Mouse (Mus musculus): ENCODE data around the gene St6galnac3. TPM values are rescaled to one million over a fixed set of nuclear protein-coding genes. Genes with fewer than 3 reads are reported as not detected.

St6galnac3 gene
- polyA plus RNA-seq, 1 experiment = 16.7 TPM

DNA sequence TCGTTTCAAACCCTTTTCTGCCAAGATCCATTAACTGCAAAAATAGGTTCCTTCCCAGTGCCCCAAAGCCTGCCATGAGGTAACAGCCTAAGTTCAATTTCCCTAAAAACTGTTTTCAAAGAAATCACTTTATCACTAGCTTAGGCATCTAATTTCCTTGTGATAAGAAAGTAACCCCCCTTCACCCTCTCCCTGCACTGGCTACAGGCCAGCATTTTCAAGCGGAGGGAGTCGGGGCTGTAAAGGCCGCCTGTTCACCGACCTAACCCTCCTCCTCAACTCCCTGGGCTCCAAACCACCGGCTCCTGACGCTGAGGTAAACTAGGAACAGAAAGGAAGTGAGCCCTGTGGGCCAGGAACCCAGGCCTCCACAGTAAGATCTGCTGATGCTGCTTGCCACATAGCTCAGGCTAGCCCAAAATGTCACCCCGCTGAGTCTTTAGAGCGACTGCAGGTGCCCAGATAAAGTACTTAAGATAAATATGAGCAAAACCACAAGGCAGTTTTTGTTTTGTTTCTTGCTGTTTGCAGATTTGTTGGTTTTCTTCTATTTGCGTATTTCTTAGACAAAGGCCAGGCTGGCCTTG, 61.0 kb downstream of the St6galnac3 start:
- TF ChIP-seq CTCF (IDR thresholded peaks at IDR 0.05; ENCODE audit: extremely low read depth, insufficient read depth, low read length) (no peak), POLR2A (IDR thresholded peaks at IDR 0.05; ENCODE audit: extremely low read depth, insufficient read depth, low read length) (no peak)
- peaks cover 3% of the 10 kb centered on the region; the same call in 1 of the 2 replicates for H3K4me1 ChIP-seq (ENCODE audit: control insufficient read depth, insufficient read depth, low read length)
- H3K4me3 ChIP-seq (ENCODE audit: insufficient read depth, low read length) = no peak overlapping the region
- no peak overlapping the region for H3K27ac ChIP-seq (ENCODE audit: insufficient read depth, low read length)

DNA sequence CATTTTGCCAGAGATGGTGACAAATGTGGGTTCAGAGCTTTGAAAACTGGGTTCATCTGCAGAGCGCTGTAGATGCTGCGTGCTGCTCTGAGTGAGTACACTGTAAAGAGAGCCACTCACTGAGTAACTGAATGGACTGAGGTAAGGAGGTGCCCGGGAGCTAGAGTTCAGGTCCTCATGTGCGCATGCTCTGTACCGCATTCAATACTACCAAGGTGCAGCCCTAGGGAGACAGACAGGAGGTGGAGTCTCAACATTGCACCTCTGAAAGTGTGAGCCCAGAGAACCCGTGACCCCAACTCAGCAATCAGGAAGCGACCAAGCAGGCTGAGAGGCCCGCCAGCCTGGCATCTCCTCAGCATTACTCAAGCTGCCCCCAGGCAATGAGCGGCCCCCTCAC, 62.2 kb downstream of the St6galnac3 start:
- Histone ChIP-seq H3K27ac (ENCODE audit: insufficient read depth, low read length) (no peak overlapping the region), H3K4me3 (ENCODE audit: insufficient read depth, low read length) (no peak overlapping the region), H3K4me1 (ENCODE audit: control insufficient read depth, insufficient read depth, low read length) (peaks cover 3% of the 10 kb centered on the region; the same call in 1 of the 2 replicates)
- TF ChIP-seq CTCF (IDR thresholded peaks at IDR 0.05; ENCODE audit: extremely low read depth, insufficient read depth, low read length) (no peak), POLR2A (IDR thresholded peaks at IDR 0.05; ENCODE audit: extremely low read depth, insufficient read depth, low read length) (no peak)

DNA sequence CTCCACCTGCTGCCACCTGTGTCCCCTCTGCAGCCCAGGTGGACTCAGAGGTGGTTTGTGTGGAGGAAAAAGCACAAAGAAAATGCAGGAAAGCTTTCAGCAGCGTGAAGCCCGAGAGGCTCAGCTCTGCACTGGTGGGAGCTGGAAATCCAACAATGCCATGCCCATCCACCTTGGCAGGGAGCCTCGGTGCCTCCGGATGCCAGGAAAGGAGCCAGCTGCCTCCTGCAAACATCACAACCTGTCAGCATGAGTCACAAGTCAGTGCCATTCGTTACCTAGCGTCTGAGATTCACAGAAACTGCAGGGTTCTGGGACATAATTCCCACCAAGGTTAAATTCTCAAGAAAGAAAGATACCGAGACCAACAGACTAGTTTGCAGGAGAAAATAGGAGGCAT, 63.0 kb downstream of the St6galnac3 start:
- Histone ChIP-seq H3K4me3 (ENCODE audit: insufficient read depth, low read length) (no peak overlapping the region), H3K4me1 (ENCODE audit: control insufficient read depth, insufficient read depth, low read length) (peaks cover 5% of the 10 kb centered on the region; the same call in 1 of the 2 replicates), H3K27ac (ENCODE audit: insufficient read depth, low read length) (no peak overlapping the region)
- no peak for TF ChIP-seq CTCF (IDR thresholded peaks at IDR 0.05; ENCODE audit: extremely low read depth, insufficient read depth, low read length)
- TF ChIP-seq POLR2A (IDR thresholded peaks at IDR 0.05; ENCODE audit: extremely low read depth, insufficient read depth, low read length) = no peak

DNA sequence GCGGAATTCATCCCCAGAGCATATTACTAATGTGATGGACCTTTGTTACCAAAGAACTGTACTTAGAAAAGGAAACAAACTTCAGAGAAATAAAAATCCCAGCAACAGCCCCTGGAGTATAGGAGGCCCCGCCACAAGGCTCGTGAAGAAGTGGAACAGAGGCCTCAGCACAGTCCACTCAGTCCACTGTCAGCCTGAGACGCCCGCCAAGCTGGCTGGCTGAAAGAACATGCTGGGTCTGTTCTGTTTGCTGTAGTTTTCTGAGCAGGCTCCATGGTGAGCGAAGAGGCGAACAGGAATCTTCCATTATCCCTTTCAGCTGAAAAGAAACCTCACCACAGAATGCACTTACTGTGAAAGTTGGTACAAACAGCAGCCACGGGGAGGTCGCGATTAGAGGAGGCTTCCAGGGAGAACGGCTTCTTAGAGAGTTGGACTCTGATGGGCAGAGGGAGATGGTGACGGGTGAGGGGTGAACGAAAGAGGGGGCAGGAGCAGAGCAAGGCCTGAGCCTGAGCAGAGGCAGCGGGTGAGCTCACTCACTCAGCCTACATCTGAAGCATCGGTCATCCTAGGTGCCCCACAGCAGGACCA, 65.3 kb downstream of the St6galnac3 start:
- no peak for TF ChIP-seq POLR2A (IDR thresholded peaks at IDR 0.05; ENCODE audit: extremely low read depth, insufficient read depth, low read length)
- H3K4me1 ChIP-seq (ENCODE audit: control insufficient read depth, insufficient read depth, low read length) = peaks cover 5% of the 10 kb centered on the region; the same call in 1 of the 2 replicates
- 0 out of 2 replicates have a peak overlapping the region, but pooled peaks have one; percentile 2 for H3K27ac ChIP-seq (ENCODE audit: insufficient read depth, low read length)
- H3K4me3 ChIP-seq (ENCODE audit: insufficient read depth, low read length) = no peak overlapping the region

DNA sequence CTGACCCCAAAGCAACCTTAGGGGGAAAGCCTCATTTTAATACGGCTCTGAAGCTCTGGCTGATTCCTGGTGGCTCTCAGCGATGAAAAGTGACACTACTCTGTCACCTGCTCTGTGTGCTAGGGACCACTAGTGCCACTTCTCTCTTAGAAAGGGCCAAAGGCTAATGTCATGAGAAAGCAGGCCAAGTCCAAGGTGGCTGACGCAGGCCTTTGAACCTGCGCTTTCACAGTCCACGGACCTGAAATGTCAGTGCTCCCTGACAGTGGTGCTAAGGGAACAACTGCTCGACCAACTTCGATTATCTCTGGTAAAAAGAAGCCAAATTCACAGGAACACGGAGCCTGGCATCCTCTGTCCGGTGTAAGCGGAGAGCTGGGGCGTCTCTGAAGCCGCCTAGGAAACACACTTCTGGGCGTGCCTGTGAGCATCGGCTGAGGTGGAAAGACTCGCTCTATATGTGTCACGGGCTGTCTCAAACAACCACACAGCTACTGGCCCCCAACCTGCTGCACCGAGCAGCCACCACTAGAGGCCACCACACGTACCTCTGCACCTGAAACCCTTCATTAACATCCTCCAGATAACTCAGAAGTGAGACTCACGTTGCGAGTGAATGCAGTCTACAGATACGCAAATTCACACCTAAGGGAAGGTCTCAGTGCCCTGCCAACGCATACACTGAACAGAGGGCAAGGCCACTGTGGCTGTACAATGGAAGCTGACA, 66.8 kb downstream of the St6galnac3 start:
- H3K4me3 ChIP-seq (ENCODE audit: insufficient read depth, low read length) = no peak overlapping the region
- no peak overlapping the region for H3K27ac ChIP-seq (ENCODE audit: insufficient read depth, low read length)
- no peak for TF ChIP-seq POLR2A (IDR thresholded peaks at IDR 0.05; ENCODE audit: extremely low read depth, insufficient read depth, low read length)
- TF ChIP-seq CTCF (IDR thresholded peaks at IDR 0.05; ENCODE audit: extremely low read depth, insufficient read depth, low read length) = peak; percentile 82
- H3K4me1 ChIP-seq (ENCODE audit: control insufficient read depth, insufficient read depth, low read length) = peaks cover 4% of the 10 kb centered on the region; the same call in 1 of the 2 replicates

DNA sequence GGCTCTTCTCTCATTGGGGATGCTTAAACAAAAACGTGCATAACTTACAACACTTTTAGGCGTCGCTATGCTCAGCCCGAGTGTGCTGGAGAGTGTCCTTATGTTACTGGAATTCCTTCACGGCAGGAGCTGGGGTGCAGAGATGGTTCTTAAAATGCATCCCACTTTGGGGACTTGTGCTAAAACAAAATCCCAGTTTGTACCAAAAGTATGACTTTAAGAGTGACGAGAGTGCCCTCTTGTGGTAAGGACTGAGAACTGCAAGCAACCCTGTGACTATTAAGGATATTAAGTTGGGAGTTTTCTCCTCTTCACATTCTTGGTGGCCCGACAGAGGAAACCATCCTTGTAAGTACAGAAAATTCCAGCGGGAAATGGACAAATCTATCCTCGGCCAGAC, 69.9 kb downstream of the St6galnac3 start:
- Histone ChIP-seq H3K4me1 (ENCODE audit: control insufficient read depth, insufficient read depth, low read length) (0 out of 2 replicates have a peak, but pooled peaks cover 2% of the 10 kb centered on the region), H3K27ac (ENCODE audit: insufficient read depth, low read length) (no peak overlapping the region), H3K4me3 (ENCODE audit: insufficient read depth, low read length) (no peak overlapping the region)
- TF ChIP-seq CTCF (IDR thresholded peaks at IDR 0.05; ENCODE audit: extremely low read depth, insufficient read depth, low read length) (peak; percentile 72), POLR2A (IDR thresholded peaks at IDR 0.05; ENCODE audit: extremely low read depth, insufficient read depth, low read length) (no peak)

DNA sequence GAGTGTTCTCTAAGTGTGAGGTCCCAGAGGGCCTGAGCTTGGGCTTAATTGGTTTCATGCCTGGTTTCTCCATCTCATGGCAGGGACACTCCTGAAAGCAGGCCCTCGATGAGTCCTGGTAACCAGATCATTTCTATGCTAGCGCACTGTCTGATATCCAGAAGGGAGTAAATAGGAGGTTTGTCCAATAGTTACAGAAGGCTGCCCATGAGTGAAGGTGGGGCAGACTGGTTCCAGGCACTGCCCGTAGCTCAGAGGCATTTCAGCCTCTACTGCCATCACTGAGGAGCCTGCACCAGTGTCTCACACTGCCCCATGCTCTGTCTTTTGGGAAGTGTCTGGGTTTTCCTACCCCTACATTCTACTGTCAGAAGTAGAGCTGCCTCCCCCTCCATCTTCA, 72.1 kb downstream of the St6galnac3 start:
- Histone ChIP-seq H3K4me1 (ENCODE audit: control insufficient read depth, insufficient read depth, low read length) (0 out of 2 replicates have a peak, but pooled peaks cover 2% of the 10 kb centered on the region), H3K27ac (ENCODE audit: insufficient read depth, low read length) (no peak overlapping the region), H3K4me3 (ENCODE audit: insufficient read depth, low read length) (no peak overlapping the region)
- TF ChIP-seq POLR2A (IDR thresholded peaks at IDR 0.05; ENCODE audit: extremely low read depth, insufficient read depth, low read length) = no peak
- TF ChIP-seq CTCF (IDR thresholded peaks at IDR 0.05; ENCODE audit: extremely low read depth, insufficient read depth, low read length) = no peak

DNA sequence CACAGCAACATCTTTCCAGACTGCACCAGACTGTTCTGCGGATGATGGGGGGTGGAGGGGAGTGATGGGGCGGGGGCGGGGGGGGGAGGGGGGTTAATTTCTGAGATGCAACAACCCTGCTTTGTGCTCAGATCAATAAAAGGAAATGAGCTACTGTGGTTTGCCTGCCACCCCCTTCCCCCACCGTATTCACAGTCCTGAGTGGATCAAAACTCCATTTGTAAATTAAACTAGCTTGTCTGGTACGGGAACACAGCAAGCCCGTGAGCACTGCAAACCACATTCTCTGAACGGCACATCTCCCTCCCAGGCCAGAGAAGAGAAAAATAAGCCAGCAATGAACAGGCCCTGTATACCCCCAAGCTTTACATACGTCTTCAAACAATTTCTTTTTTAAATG, 76.3 kb downstream of the St6galnac3 start:
- Histone ChIP-seq H3K4me1 (ENCODE audit: control insufficient read depth, insufficient read depth, low read length) (no peaks in the 10 kb centered on the region), H3K27ac (ENCODE audit: insufficient read depth, low read length) (no peak overlapping the region), H3K4me3 (ENCODE audit: insufficient read depth, low read length) (no peak overlapping the region)
- TF ChIP-seq POLR2A (IDR thresholded peaks at IDR 0.05; ENCODE audit: extremely low read depth, insufficient read depth, low read length) (no peak), CTCF (IDR thresholded peaks at IDR 0.05; ENCODE audit: extremely low read depth, insufficient read depth, low read length) (no peak)

DNA sequence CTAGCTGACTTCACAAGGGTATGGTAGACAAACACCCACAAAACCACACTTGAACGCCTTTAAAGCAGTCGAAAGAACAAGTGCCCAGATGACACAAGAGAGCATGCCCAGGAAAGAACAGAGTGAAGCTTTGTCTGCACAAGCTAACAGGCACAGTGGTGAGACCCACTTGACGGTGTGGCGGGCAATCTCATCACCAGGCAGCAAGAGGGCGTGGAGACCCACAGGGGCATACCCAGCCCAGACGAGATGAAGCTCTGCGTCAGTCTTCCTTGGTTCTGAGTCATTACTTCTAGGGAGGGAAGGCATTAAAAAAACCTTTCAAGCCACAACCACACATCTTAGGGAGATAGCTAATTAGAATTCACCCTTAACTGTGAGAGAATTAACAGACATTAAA, 79.2 kb downstream of the St6galnac3 start:
- Histone ChIP-seq H3K4me3 (ENCODE audit: insufficient read depth, low read length) (no peak overlapping the region), H3K27ac (ENCODE audit: insufficient read depth, low read length) (no peak overlapping the region), H3K4me1 (ENCODE audit: control insufficient read depth, insufficient read depth, low read length) (no peaks in the 10 kb centered on the region)
- TF ChIP-seq POLR2A (IDR thresholded peaks at IDR 0.05; ENCODE audit: extremely low read depth, insufficient read depth, low read length) (no peak), CTCF (IDR thresholded peaks at IDR 0.05; ENCODE audit: extremely low read depth, insufficient read depth, low read length) (no peak)
